Mouse (Mus musculus) MEL (cell line): ENCODE results near the gene Gne. TPM values are rescaled to one million over a fixed set of nuclear protein-coding genes. Genes with fewer than 3 reads are reported as not detected.

Experiments
- DNase-seq: peaks from one replicate; pipeline ENCODE4 v3.0.0; 2011; ENCODE audit warnings: low read depth, low spot score
- H3K27ac ChIP-seq: 2 replicates; pipeline ENCODE4 v1.5.1; 2012; ENCODE audit warnings: low read depth, mild to moderate bottlenecking, control low read depth, low read length, moderate library complexity; ENCODE audit not compliant: control insufficient read depth
- H3K27me3 ChIP-seq, 2 experiments: fragments of 150-350 bp in 1 of 2; sonication (generic) in 1 of 2; 2 replicates each; pipeline ENCODE4 v1.6.1; 2012; ENCODE audit warnings: low read length in 2 of 2, mild to moderate bottlenecking in 2 of 2, improper control_type of control experiment in 1 of 2, moderate library complexity in 1 of 2; ENCODE audit not compliant: insufficient read depth in 2 of 2, control insufficient read depth in 1 of 2
- H3K36me3 ChIP-seq, 2 experiments: 2 replicates each; pipeline ENCODE4 v1.6.1; 2012 to 2014; ENCODE audit warnings: low read length in 2 of 2, improper control_type of control experiment in 1 of 2, inconsistent platforms in 1 of 2, mild to moderate bottlenecking in 1 of 2; ENCODE audit not compliant: insufficient read depth in 2 of 2, control insufficient read depth in 1 of 2
- H3K4me1 ChIP-seq, 2 experiments: fragments of 150-350 bp in 1 of 2; sonication (generic) in 1 of 2; 2 replicates each; pipeline ENCODE4 v1.6.1; 2012; ENCODE audit warnings: low read length in 2 of 2, improper control_type of control experiment in 1 of 2, mild to moderate bottlenecking in 1 of 2; ENCODE audit not compliant: insufficient read depth in 2 of 2, control insufficient read depth in 1 of 2
- H3K4me3 ChIP-seq, 2 experiments: fragments of 150-350 bp in 1 of 2; sonication (generic) in 1 of 2; 2 replicates each; pipeline ENCODE4 v1.5.1; 2012; ENCODE audit warnings: low read depth in 2 of 2, low read length in 2 of 2, mild to moderate bottlenecking in 2 of 2, moderate library complexity in 2 of 2, control low read depth in 1 of 2, improper control_type of control experiment in 1 of 2; ENCODE audit not compliant: control insufficient read depth in 1 of 2, insufficient read depth in 1 of 2
- H3K79me2 ChIP-seq: 2 replicates; pipeline ENCODE4 v1.6.1; 2012; ENCODE audit warnings: mild to moderate bottlenecking, low read length, moderate library complexity; ENCODE audit not compliant: control insufficient read depth, poor library complexity, insufficient read depth
- H3K9ac ChIP-seq: 2 replicates; pipeline ENCODE4 v1.6.1; 2012; ENCODE audit warnings: low read depth, mild to moderate bottlenecking, control low read depth, low read length, moderate library complexity; ENCODE audit not compliant: control insufficient read depth, poor library complexity, severe bottlenecking
- H3K9me3 ChIP-seq: fragments of 150-350 bp; sonication (generic); replicated peaks from 2 replicates; pipeline ENCODE4 v1.6.1; 2012; ENCODE audit warnings: mild to moderate bottlenecking, low read length, improper control_type of control experiment, moderate library complexity; ENCODE audit not compliant: insufficient read depth
- CHD2 ChIP-seq: IDR thresholded peaks from 2 replicates; pipeline ENCODE4 v1.6.1; 2011; ENCODE audit warnings: low read length, improper control_type of control experiment
- CTCF ChIP-seq, 3 experiments: IDR thresholded peaks in 2 of 3; conservative IDR thresholded peaks in 1 of 3; 2 replicates each; pipeline ENCODE4 v1.5.1; 2011 to 2012; ENCODE audit warnings: low read length in 3 of 3, low read depth in 2 of 3, mild to moderate bottlenecking in 2 of 3, improper control_type of control experiment in 1 of 3, inconsistent platforms in 1 of 3, mixed read lengths in 1 of 3, moderate library complexity in 1 of 3; ENCODE audit not compliant: control insufficient read depth in 1 of 3, insufficient read depth in 1 of 3, poor library complexity in 1 of 3, severe bottlenecking in 1 of 3
- E2F4 ChIP-seq: IDR thresholded peaks from 2 replicates; pipeline ENCODE4 v1.6.1; 2011; ENCODE audit warnings: low read depth, low read length, improper control_type of control experiment, borderline replicate concordance
- EP300 ChIP-seq, 2 experiments: IDR thresholded peaks; 2 replicates each; pipeline ENCODE4 v1.6.1; 2011; ENCODE audit warnings: improper control_type of control experiment in 2 of 2, low read length in 2 of 2, low read depth in 1 of 2, mild to moderate bottlenecking in 1 of 2
- GATA1 ChIP-seq: IDR thresholded peaks from 2 replicates; pipeline ENCODE4 v1.6.1; 2011; ENCODE audit warnings: low read depth, low read length, improper control_type of control experiment
- HCFC1 ChIP-seq: IDR thresholded peaks from 2 replicates; pipeline ENCODE4 v1.6.1; 2012; ENCODE audit warnings: low read depth, mild to moderate bottlenecking, inconsistent platforms, low read length, improper control_type of control experiment, moderate library complexity
- JUND ChIP-seq: IDR thresholded peaks from 2 replicates; pipeline ENCODE4 v1.6.1; 2011; ENCODE audit warnings: low read depth, mild to moderate bottlenecking, improper control_type of control experiment, low read length
- KAT2A ChIP-seq: conservative IDR thresholded peaks from 2 replicates; pipeline ENCODE4 v1.6.1; 2012; ENCODE audit warnings: low read depth, low read length, improper control_type of control experiment, inconsistent platforms
- MAFK ChIP-seq: IDR thresholded peaks from 2 replicates; pipeline ENCODE4 v1.6.1; 2011; ENCODE audit warnings: low read depth, mild to moderate bottlenecking, low read length, improper control_type of control experiment, borderline replicate concordance
- MAX ChIP-seq: IDR thresholded peaks from 2 replicates; pipeline ENCODE4 v1.6.1; 2011; ENCODE audit warnings: low read length, improper control_type of control experiment
- MXI1 ChIP-seq: IDR thresholded peaks from 2 replicates; pipeline ENCODE4 v1.6.1; 2011; ENCODE audit warnings: mild to moderate bottlenecking, low read depth, low read length, improper control_type of control experiment
- MYC ChIP-seq: IDR thresholded peaks from 2 replicates; pipeline ENCODE4 v1.6.1; 2011; ENCODE audit warnings: low read depth, mild to moderate bottlenecking, low read length, improper control_type of control experiment, moderate library complexity
- NRF1 ChIP-seq: IDR thresholded peaks from 2 replicates; pipeline ENCODE4 v1.6.1; 2014; ENCODE audit warnings: low read depth, mild to moderate bottlenecking, inconsistent platforms, low read length, improper control_type of control experiment, moderate library complexity; ENCODE audit not compliant: poor library complexity, insufficient read depth, severe bottlenecking
- POLR2A ChIP-seq, 2 experiments: IDR thresholded peaks; 2 replicates each; pipeline ENCODE4 v1.6.1; 2011 to 2012; ENCODE audit warnings: low read length in 2 of 2, mild to moderate bottlenecking in 2 of 2, control low read depth in 1 of 2, improper control_type of control experiment in 1 of 2, low read depth in 1 of 2, moderate library complexity in 1 of 2; ENCODE audit not compliant: control insufficient read depth in 1 of 2, insufficient read depth in 1 of 2, poor library complexity in 1 of 2
- POLR2AphosphoS5 ChIP-seq: IDR thresholded peaks from 2 replicates; pipeline ENCODE4 v1.6.1; 2012; ENCODE audit warnings: low read depth, borderline replicate concordance, mild to moderate bottlenecking, inconsistent platforms, low read length, moderate library complexity, mixed read lengths
- RAD21 ChIP-seq: IDR thresholded peaks from 2 replicates; pipeline ENCODE4 v1.6.1; 2011; ENCODE audit warnings: mild to moderate bottlenecking, low read depth, low read length, improper control_type of control experiment
- RCOR1 ChIP-seq: IDR thresholded peaks from 2 replicates; pipeline ENCODE4 v1.6.1; 2012; ENCODE audit warnings: low read depth, mild to moderate bottlenecking, inconsistent platforms, low read length, improper control_type of control experiment
- SMC3 ChIP-seq: IDR thresholded peaks from 2 replicates; pipeline ENCODE4 v1.6.1; 2011; ENCODE audit warnings: low read depth, low read length, improper control_type of control experiment
- TAL1 ChIP-seq: IDR thresholded peaks from 2 replicates; pipeline ENCODE4 v1.6.1; 2012; ENCODE audit warnings: mild to moderate bottlenecking, inconsistent platforms, low read length, moderate library complexity, mixed read lengths
- USF2 ChIP-seq, 2 experiments: IDR thresholded peaks; 2 replicates each; pipeline ENCODE4 v1.6.1; 2011 to 2012; ENCODE audit warnings: improper control_type of control experiment in 2 of 2, low read length in 2 of 2, borderline replicate concordance in 1 of 2, inconsistent platforms in 1 of 2, low read depth in 1 of 2, mild to moderate bottlenecking in 1 of 2; ENCODE audit not compliant: insufficient read depth in 1 of 2
- ZKSCAN1 ChIP-seq: IDR thresholded peaks from 2 replicates; pipeline ENCODE4 v1.6.1; 2012; ENCODE audit warnings: low read depth, mild to moderate bottlenecking, inconsistent platforms, low read length, improper control_type of control experiment, moderate library complexity
- ZMIZ1 ChIP-seq: IDR thresholded peaks from 2 replicates; pipeline ENCODE4 v1.6.1; 2012; ENCODE audit warnings: low read depth, mild to moderate bottlenecking, inconsistent platforms, low read length, improper control_type of control experiment, moderate library complexity
- ZNF384 ChIP-seq: IDR thresholded peaks from 2 replicates; pipeline ENCODE4 v1.6.1; 2012; ENCODE audit warnings: low read depth, mild to moderate bottlenecking, inconsistent platforms, low read length, improper control_type of control experiment
- polyA plus RNA-seq, 2 experiments: library from polyadenylated mRNA; stranded (reverse) in 1 of 2; unstranded in 1 of 2; fragments of >175 nt in 1 of 2; fragments of >200 nt in 1 of 2; gene quantifications; 2 replicates each; pipeline versions ENCODE4 v1.2.1 to v1.2.4; 2012; ENCODE audit warnings: low replicate concordance in 2 of 2, low read depth in 1 of 2; ENCODE audit not compliant: insufficient read length in 2 of 2, insufficient read depth in 1 of 2, missing spikeins in 1 of 2
- total RNA-seq: library from RNA; depleted of rRNA; stranded (reverse); fragments of 300-350 nt; gene quantifications from 2 replicates; pipeline ENCODE4 v1.2.3, GENCODE M21; 2012

The Gne gene
- total and polyA plus RNA-seq, 3 experiments, result 32.4 to 127 (median 53.0) TPM

DNA sequence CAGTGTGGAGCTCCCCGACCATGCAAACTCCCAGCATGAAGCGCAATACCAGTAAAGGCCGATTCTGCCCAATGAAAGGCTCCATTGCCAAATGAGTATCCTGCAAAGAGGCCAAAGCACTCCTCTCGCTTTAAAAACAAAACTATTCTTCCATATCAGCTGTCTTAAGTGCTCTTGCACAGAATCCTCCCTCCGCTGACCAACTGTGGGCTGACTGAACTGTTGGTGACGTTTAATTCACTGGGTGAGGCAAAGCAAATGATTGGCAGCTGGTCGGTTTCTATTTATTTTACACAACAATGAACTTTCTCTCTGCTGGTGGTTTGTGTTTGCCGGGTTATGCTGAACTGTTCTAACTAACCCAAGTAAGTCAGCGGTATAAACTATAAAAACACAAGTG is 15.2 kb downstream of the Gne start:
- peaks cover 7 to 13% of the 10 kb centered on the region in 2 experiments for H3K4me1 ChIP-seq
- TF ChIP-seq RCOR1, result no peak
- no peak for TF ChIP-seq USF2 (IDR thresholded peaks at IDR 0.05; ENCODE audit: borderline replicate concordance in 1 of 2, insufficient read depth in 1 of 2, low read depth in 1 of 2, low read length in 2 of 2)
- TF ChIP-seq MXI1, result no peak
- no peak for TF ChIP-seq POLR2AphosphoS5
- TF ChIP-seq ZKSCAN1, result no peak
- no peak for TF ChIP-seq POLR2A (IDR thresholded peaks at IDR 0.05; ENCODE audit: control insufficient read depth in 1 of 2, insufficient read depth in 1 of 2, low read depth in 1 of 2, low read length in 2 of 2, poor library complexity in 1 of 2)
- TF ChIP-seq TAL1, result no peak
- TF ChIP-seq NRF1, result no peak
- no peak for TF ChIP-seq E2F4
- no peak for TF ChIP-seq RAD21
- no peak for TF ChIP-seq CHD2
- no peak for TF ChIP-seq MAX
- no peak for TF ChIP-seq ZNF384
- no peak for TF ChIP-seq JUND
- no peak for TF ChIP-seq MYC
- TF ChIP-seq CTCF (IDR thresholded peaks at IDR 0.05 in 2 of 3, conservative IDR thresholded peaks at IDR 0.05 in 1 of 3; ENCODE audit: control insufficient read depth in 1 of 3, insufficient read depth in 1 of 3, low read depth in 2 of 3, low read length in 3 of 3, poor library complexity in 1 of 3, severe bottlenecking in 1 of 3), result no peak
- no peak for TF ChIP-seq KAT2A
- no peak for TF ChIP-seq HCFC1
- H3K4me3 ChIP-seq, result no peak overlapping the region
- no peak overlapping the region for H3K27ac ChIP-seq
- DNase-seq, result no peak
- peaks cover 33% of the 10 kb centered on the region for H3K79me2 ChIP-seq
- no peaks in the 10 kb centered on the region for H3K27me3 ChIP-seq
- no peaks in the 10 kb centered on the region for H3K9me3 ChIP-seq
- H3K36me3 ChIP-seq, result peaks cover 0 to 15% of the 10 kb centered on the region in 2 experiments; a peak in 2 of 4 replicates
- H3K9ac ChIP-seq, result no peak overlapping the region

DNA sequence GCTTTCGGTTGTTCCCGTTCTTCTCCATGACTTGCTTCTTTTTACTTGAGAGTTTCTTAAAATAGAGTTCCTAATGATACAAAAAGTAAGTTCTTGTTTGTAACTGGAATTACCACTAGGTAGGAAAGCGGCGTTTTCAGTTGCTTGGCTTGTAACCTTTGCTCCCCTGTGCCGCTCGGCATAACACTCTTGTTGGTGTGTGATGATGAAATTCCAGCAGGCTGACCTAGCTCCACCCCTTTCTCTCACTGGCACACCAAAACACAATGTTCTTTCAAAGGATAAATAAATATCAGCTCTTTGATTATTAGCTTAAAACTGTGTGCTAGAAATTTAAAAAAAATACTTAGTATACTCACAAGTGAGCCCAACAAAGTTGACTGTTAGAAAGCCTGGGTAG is 17.1 kb downstream of the Gne start:
- H3K79me2 ChIP-seq, result peaks cover 27% of the 10 kb centered on the region
- TF ChIP-seq KAT2A (no peak), SMC3 (no peak), RCOR1 (no peak), JUND (no peak), CHD2 (no peak), MAFK (no peak), MAX (no peak), TAL1 (no peak), CTCF (IDR thresholded peaks at IDR 0.05 in 2 of 3, conservative IDR thresholded peaks at IDR 0.05 in 1 of 3; ENCODE audit: control insufficient read depth in 1 of 3, insufficient read depth in 1 of 3, low read depth in 2 of 3, low read length in 3 of 3, poor library complexity in 1 of 3, severe bottlenecking in 1 of 3) (no peak), POLR2A (IDR thresholded peaks at IDR 0.05; ENCODE audit: control insufficient read depth in 1 of 2, insufficient read depth in 1 of 2, low read depth in 1 of 2, low read length in 2 of 2, poor library complexity in 1 of 2) (no peak), ZNF384 (no peak), GATA1 (no peak), ZMIZ1 (no peak), E2F4 (no peak), ZKSCAN1 (no peak), EP300 (IDR thresholded peaks at IDR 0.05; ENCODE audit: low read depth in 1 of 2, low read length in 2 of 2) (no peak)
- TF ChIP-seq, all 39 proteins: peak for 0
- peaks cover 0 to 12% of the 10 kb centered on the region in 2 experiments; a peak in 3 of 4 replicates for H3K4me1 ChIP-seq
- H3K4me3 ChIP-seq, result no peak overlapping the region
- H3K27me3 ChIP-seq, result no peaks in the 10 kb centered on the region
- H3K9ac ChIP-seq, result no peak overlapping the region
- H3K36me3 ChIP-seq, result peaks cover 0 to 13% of the 10 kb centered on the region in 2 experiments; a peak in 3 of 4 replicates
- no peak overlapping the region for H3K27ac ChIP-seq
- DNase-seq, result no peak
- H3K9me3 ChIP-seq, result no peaks in the 10 kb centered on the region
